Mouse (Mus musculus) macrophage (primary cell): ENCODE results near the gene Ccdc162. TPM values are rescaled to one million over a fixed set of nuclear protein-coding genes. Genes with fewer than 3 reads are reported as not detected.

Experiments
- H3K27ac ChIP-seq: fragments of 350-480 bp; formaldehyde crosslinking; 2 replicates; pipeline ENCODE4 v1.9.0; 2021
- H3K36me3 ChIP-seq: fragments of 350-480 bp; formaldehyde crosslinking; 2 replicates; pipeline ENCODE4 v1.9.0; 2021; ENCODE audit errors: inconsistent target
- H3K4me3 ChIP-seq: fragments of 350-480 bp; formaldehyde crosslinking; 2 replicates; pipeline ENCODE4 v1.9.0; 2021; ENCODE audit errors: inconsistent target
- H3K79me2 ChIP-seq: fragments of 350-480 bp; formaldehyde crosslinking; 2 replicates; pipeline ENCODE4 v1.9.0; 2021; ENCODE audit errors: inconsistent target
- WGBS: methylation state at CpG from one replicate; pipeline ENCODE4 v1.1.7; 2026; ENCODE audit warnings: inconsistent platforms; ENCODE audit not compliant: missing documents; 5-methylcytosine and 5-hydroxymethylcytosine counted together
- polyA plus RNA-seq: library from polyadenylated mRNA; stranded (reverse); fragments of 250-400 nt; gene quantifications from 3 replicates; pipeline ENCODE4 v1.2.4, GENCODE M21; 2018; ENCODE audit warnings: inconsistent platforms

Ccdc162 gene
- polyA plus RNA-seq, 1 experiment from 2014 or later = not detected

GRCm38 (mm10) chr10:41500941-41501340 is 215.5 kb downstream of the Ccdc162 start:
- 56% methylated on average over 4 of the region's 4 CpGs for WGBS
- H3K79me2 ChIP-seq = no peaks in the 10 kb centered on the region
- no peaks in the 10 kb centered on the region for H3K36me3 ChIP-seq
- no peak overlapping the region for H3K27ac ChIP-seq
- no peak overlapping the region for H3K4me3 ChIP-seq

GRCm38 (mm10) chr10:41491111-41491510 is 225.3 kb downstream of the Ccdc162 start:
- Histone ChIP-seq H3K79me2 (no peaks in the 10 kb centered on the region), H3K4me3 (peak overlapping the region; percentile 52; the same call in 1 of the 2 replicates), H3K36me3 (peaks cover 19% of the 10 kb centered on the region), H3K27ac (no peak overlapping the region)
- WGBS = 23% methylated on average over 4 of the region's 4 CpGs

GRCm38 (mm10) chr10:41490518-41490873 is 225.9 kb downstream of the Ccdc162 start:
- 1% methylated on average over 29 of the region's 29 CpGs for WGBS
- H3K27ac ChIP-seq = no peak overlapping the region
- H3K36me3 ChIP-seq = peaks cover 25% of the 10 kb centered on the region
- peak overlapping the region; percentile 52 for H3K4me3 ChIP-seq
- no peaks in the 10 kb centered on the region for H3K79me2 ChIP-seq

GRCm38 (mm10) chr10:41489708-41490517 is 226.5 kb downstream of the Ccdc162 start, which contains the start of the genes Smpd2 and Ppil6:
TSS of gene Smpd2 (minus strand) at chr10:41490369.
TSS of gene Ppil6 (plus strand) at chr10:41490439.
- Histone ChIP-seq H3K79me2 (no peaks in the 10 kb centered on the region), H3K4me3 (peak within 1 kb of the TSS; percentile 52), H3K27ac (0 out of 2 replicates have a peak within 1 kb of the TSS, but pooled peaks have one; percentile 21), H3K36me3 (peaks cover 31% of the 10 kb centered on the region)
- WGBS = 1% methylated on average over 48 of the region's 50 CpGs

- Histone ChIP-seq H3K79me2 (no peaks in the 10 kb centered on the region), H3K36me3 (peaks cover 37% of the 10 kb centered on the region), H3K27ac (no peak overlapping the region), H3K4me3 (peak overlapping the region; percentile 52)
- 64% methylated on average over 8 of the region's 8 CpGs for WGBS
Measured at GRCm38 (mm10) chr10:41489294-41489693, 227.1 kb downstream of the Ccdc162 start.

GRCm38 (mm10) chr10:41488877-41489276 is 227.6 kb downstream of the Ccdc162 start:
- no peaks in the 10 kb centered on the region for H3K79me2 ChIP-seq
- peaks cover 41% of the 10 kb centered on the region for H3K36me3 ChIP-seq
- no peak overlapping the region for H3K27ac ChIP-seq
- WGBS = 17% methylated on average over 7 of the region's 7 CpGs
- no peak overlapping the region for H3K4me3 ChIP-seq

Other genes with a start within 250 kb of the Ccdc162 start
- 19.5 to 33.8 TPM (median 31.3 TPM) in 3 replicates for gene Mical1, start 240.3 kb downstream of the Ccdc162 start, polyA plus RNA-seq
- gene Smpd2, start 226.3 kb downstream of the Ccdc162 start, polyA plus RNA-seq = 10.3 to 23.3 TPM (median 12.1 TPM) in 3 replicates
- gene Ppil6, start 226.2 kb downstream of the Ccdc162 start, polyA plus RNA-seq = 0.22 TPM in 1 of 3 replicates, not detected in the others
- gene Cd164, start 197.2 kb downstream of the Ccdc162 start, polyA plus RNA-seq = 204 to 235 TPM (median 225 TPM) in 3 replicates
- gene Cep57l1, start 93.2 kb upstream of the Ccdc162 start, polyA plus RNA-seq = 3.9 to 8.9 TPM (median 4.9 TPM) in 3 replicates
- gene Sesn1, start 93.3 kb upstream of the Ccdc162 start, polyA plus RNA-seq = 120 to 232 TPM (median 153 TPM) in 3 replicates